Mouse (Mus musculus): ENCODE results near the gene Mrpl1. TPM values are rescaled to one million over a fixed set of nuclear protein-coding genes. Genes with fewer than 3 reads are reported as not detected.

The Mrpl1 gene
- total RNA-seq, 2 experiments from 2014 or later = 15.8 to 17.3 TPM

DNA sequence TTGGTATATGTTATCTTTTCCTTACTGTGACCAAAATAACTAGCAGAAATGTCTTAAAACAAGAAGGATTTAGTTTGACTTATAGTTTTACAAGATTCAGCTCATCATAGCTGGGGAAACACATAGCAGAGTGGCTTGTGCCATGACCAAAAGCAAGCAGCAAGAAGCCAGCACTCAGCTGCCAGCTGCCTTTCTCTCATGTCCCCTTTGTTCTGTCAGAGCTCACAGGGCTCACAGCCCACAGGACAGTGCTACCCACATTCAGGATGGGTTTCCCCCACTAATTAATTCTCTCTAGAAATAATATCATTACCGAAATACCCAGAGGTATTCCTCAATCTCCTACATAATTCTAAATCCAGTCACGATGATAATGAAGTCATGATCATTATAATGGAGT, 1.8 kb upstream of the Mrpl1 start:
- no peak for DNase-seq

DNA sequence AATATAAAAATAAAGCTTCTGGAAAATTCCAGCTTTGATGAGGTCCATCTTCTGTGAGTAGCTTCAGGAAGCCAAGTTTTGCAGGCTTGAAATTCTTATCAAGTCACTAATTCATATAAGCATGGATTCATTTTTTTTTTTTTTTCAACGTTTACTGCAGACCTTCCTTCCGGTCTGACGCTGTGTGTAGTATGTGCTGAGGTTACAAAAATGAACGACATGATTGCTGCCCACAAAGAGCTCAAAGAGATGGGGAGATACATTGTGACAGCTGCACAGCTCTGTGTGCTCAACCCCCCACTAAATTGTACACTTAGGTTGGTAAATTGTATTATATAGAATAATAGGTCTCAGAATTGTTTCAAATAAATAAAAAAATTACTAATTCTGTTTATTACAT, 750 bp upstream of the Mrpl1 start:
- no peak for DNase-seq

DNA sequence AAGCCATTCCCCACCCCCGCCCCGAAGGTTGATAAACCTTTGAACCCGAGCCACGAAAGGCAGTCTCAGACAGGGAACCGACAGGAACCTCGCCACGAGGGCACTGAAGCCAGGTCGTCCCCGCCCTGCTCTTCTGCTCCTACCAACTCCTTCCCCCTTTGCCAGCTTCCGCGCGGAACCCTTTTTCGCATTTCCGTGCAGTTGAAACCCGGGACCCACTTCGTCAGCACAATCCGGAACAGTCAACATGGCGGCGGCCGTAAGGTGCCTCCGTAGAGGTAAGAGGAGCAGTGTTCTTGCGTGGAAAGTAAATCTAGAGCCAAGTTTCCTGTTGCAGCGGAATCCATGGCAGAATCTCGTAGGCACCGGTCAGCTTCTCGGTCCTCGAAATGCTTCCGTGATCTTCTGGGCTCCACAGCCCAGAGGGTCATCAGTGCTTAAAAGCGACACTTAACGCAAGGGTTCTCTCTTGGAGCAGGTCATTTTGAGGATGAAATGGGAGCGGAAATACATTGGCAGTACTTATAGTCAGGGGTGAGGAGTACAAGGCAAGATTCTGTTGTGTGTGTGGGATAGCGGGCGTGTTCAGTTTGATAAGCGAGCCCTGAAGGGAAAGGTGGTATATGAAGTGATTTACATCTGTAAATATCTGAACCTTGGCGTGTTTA, 757 bp downstream of the Mrpl1 start:
- DNase-seq = peak; percentile 90 to 91

DNA sequence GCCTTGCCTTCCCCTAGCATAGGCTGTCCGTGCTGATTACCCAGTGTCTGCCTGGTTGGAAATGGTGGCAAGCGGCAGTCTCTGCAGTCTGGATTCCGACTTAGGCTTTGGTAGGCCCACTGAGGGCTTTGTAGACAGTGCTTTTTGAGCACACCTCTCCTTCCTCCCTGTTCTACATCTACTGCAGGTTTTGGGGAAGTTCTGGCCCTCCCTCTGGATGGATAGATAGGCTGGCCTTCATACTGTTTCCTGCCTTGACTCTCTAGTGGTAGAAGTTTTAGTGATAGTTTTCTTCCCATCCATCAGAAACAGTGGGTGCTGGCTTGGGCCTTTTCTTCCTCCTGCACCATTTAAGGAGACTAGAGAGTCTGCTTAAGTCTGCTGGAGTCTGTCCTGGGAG, 9.4 kb downstream of the Mrpl1 start:
- no peak for DNase-seq

DNA sequence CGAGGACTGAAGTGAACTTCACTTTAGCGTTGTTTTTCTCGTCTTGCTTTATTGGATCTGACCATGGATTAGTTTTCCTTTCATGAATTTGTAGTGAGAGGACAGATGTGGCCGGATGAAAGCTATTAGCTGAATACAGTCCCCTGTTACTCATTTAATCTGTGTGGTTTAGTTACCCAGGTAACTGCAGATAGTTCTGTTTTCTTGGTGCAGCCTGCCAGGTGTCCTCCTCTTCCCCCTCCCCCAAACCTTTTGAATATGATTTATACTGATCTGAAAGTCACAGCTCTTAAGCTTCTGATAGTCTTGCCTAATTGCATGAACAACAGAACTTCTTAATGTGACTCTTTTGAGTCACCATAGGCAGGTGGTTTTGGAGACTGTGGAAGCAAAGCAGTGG, 10.2 kb downstream of the Mrpl1 start:
- DNase-seq = no peak

DNA sequence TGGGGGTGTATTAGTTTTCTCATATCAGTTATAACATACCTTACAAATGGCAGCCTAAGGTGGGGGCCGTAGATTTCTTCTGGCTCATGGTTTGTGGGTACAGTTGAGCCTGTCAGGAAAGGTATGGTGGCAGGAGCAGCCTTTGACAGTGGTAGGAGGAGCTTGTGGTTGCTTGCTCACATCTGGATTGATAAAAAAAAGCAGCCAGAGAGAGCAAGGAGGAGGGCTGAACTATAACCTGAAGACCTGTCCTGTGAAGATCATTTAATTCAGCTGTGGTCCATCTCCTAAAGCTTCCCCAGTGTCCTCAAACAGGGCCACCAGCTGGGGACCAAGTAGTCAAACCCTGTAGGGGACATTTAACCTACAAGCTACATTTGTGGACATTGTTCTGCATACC, 12.0 kb downstream of the Mrpl1 start:
- no peak for DNase-seq

DNA sequence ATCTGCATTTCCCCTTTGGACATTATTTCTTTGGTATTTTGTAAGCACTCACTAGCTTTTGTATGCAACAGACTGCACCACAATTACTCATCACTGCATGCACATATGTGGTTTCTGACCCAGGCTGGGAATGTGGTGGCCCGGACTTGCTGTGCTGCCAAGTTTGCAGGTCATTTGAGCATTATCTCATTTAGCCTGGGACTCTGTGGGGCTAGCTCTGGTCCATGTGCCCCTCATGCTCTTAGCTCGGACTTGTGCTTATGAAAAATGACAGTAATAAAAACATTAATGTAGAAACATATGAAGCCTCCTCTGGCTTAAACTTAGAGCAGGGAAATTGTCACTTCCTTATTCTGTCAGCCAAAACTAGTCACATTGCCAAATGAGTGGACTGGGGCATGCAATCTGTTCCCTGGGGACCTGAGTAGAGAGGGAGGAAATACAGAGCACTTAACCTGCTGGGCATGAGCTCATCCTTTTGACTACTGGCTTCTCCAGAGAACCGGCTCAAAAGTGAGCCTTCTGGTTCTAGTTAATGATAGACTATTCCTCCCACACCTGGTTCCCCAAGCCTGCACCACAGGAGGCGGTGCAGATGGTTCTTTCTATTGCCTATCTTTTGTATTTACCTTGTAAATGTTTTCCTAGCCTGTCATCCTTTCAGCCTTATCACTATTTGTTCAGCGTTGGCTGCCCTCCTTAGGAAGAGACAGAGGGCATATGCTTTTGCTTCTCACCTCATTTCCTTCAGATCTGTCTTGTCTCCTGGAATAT, 12.7 kb downstream of the Mrpl1 start:
- DNase-seq = peak in 1 of 2 experiments; percentile 14

DNA sequence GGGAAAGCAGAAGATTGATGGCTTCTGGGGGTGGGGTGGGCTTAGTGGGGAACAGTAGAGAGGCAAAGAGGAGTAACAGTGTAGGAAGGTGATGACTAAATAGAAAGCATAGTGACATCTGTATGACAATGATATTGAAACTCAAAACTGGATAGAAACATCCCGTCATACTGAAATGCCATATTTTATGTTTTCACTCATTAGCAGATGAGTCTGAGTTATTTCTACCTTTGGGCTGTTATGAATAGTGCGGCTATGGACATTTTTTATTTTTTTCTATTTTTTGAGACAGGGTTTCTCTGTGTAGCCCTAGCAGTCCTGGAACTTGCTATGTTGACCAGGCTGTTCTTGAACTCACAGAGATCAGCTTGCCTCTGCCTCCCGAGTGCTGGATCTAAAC, 13.7 kb downstream of the Mrpl1 start:
- DNase-seq = no peak

DNA sequence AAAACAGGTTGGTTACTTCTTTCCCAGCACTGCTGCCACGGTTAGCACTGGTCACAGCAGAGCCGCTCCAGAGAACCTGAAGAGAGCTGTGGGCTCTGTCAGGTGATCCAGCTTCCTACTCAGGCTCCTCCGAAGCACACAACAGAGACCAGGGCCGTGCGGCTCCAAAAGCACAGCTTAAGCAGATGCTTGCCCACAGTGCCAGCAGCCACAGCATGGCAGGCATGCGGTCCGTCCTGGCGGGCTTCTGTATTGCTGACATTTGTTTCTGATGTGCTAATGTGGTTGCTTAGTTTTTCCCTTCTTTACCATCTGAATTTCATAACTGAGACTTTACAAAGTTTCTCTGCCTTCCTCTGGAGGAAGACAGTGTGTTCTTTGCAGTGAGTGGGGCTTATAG, 17.2 kb downstream of the Mrpl1 start:
- no peak for DNase-seq

DNA sequence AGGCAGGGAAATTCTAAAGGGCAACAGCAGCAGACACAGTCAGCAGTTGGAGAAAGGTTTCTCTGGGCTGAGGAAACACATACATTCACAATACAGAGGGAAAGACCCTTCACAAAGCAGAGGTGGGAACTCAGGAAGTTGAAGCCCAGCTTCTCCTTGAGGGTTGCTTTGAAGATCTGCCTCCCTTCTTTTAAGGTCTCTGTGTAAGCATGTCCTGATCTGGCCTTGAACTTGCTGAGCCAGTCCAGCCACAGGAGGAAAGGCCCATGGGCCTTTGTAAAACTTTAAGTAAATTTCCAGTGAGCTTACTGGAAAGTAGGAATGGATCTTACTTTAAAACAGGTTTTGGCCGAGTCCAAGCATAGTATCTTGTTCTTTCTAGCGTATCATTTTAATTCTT, 19.7 kb downstream of the Mrpl1 start:
- no peak for DNase-seq

DNA sequence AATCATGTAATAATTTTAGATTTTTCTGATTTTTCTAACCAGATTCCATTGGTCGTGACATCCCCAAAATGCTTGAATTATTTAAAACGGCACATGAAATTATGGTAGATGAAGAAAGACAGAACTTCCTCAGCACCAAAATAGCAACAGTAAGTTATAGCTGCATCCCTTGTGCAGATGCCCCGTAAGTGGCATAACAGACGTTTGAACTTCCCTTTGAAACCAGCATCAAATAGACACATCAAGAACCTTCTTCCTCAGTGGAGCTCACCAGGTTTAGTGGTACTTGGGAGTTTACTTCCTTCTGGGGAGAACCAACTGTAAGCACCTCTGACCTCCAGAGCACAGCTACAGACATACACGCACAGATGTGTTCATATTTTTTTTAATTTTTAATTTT, 29.5 kb downstream of the Mrpl1 start:
- no peak for DNase-seq

DNA sequence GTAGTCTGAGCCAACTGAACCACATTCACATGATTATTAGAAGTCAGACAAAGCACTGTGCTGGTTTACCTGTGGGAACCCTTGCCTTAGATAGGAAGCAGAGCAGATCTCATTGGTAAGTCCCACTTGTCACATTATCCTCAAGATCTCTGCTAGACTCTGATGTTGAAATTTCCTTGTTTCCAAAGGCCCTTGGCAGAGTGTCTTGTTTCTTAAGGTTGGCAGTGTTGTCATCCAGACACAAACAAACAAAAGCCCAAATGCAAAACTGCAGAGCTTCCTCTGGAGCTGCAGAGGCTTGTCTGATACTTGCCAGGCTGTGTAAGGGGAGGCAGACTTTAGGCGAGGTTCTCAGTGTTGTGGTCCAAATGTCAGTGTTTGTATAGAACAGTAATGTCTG, 31.6 kb downstream of the Mrpl1 start:
- DNase-seq = no peak

DNA sequence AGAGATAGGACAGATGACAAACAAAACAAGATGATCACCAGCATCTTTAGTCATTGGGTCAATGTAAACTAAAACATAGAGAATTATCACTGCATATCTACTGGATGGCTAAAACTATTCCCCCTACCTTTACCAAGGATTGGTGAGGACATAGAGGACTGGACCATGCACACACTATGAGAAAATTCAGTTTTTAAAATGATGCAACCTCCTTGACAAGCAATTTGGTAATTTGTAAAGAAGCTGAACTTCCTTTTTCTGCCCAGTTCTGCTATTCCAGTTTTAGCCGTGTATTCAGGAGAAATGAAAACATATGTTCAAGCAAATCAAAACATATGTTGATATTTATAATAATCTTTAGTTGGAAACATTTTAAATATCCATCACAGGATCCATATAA, 35.2 kb downstream of the Mrpl1 start:
- DNase-seq = no peak

DNA sequence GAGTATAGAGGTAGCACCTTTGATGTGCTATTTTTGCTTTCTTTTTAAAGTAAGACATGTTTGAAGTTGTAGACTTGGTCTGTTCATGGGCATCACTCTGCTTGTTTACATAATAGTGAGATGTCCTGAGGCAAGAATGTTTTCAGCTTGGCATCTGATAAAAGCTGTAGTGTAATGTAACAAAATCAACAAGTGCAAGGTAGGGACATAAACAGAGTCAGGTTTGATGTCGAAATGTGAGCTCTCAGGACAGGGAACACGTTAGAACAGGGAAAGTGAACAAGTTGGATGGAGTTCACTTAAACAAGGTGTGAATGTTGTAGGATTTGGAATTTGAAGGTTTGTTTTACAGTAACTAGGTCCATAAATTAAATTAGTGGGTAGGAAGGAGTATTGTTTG, 44.7 kb downstream of the Mrpl1 start:
- no peak for DNase-seq

DNA sequence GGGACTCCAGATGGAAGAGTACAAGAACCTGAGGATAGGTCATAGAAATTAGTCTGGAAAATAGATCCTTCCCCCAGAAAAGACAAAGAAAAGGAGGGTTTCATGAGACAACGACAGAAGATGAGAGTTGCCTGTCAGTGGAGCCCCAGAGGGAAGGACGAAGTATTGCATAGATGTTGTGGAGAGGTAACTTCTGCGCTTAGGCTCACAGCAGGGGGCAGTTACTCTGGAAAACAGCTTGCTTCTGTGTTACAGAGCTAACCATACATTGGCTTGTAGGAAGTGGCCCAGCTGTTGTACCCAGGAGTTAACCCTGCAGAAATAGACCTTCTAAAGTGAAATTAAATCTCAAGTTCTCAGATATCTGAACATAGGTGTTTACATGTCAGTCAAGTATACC, 45.9 kb downstream of the Mrpl1 start:
- no peak for DNase-seq

DNA sequence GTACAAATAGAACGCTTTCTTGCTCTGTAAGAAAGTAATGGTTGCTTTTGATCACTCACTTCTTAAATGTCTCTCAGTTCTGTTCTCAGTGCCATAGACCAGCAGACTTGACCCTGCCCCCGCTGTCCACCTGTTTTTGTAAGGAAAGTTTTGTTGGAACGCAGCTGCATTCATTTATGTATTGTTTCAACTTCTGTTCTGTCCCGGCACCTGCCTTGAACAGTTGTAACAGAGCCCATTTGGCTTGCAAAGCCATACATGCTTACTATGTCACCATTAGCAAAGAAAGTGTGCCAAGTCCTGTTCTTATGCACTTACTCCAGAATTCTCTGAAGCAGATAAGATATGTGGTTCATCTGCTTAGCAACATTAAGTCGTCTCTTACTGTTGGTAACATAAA, 48.9 kb downstream of the Mrpl1 start:
- DNase-seq = no peak

DNA sequence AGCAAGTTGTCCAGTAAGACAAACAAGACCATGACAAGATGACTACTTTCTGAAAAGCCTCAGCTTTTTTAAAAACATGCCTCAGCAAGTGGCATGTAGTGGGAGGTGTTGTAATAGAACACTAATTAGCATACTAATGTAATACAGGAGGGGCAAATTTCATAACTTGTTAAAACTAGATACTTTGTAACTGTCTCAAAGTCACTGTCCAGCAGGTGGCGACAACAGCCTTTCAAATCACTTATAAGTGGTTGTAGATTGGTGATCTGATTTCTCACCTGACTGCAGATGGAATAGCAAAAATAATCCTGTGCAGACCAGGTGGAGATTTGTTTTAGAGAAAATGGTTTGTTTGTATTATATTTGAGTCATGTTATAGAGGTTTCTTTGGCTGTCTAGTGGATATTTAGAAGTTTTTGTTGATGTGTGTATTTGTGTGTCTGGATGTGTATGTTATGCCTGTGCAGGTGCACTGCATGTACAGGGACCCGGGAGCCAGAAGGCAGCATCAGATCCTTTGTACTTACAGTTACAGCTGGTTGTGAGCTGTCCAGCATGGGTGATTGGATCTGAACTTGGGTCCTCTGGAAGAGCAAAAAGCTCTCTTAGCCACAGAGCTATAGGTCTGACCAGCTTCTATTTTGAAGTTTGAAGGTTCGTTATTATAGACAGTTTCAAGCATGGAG, 57.9 kb downstream of the Mrpl1 start:
- DNase-seq = peak; percentile 25 to 44

DNA sequence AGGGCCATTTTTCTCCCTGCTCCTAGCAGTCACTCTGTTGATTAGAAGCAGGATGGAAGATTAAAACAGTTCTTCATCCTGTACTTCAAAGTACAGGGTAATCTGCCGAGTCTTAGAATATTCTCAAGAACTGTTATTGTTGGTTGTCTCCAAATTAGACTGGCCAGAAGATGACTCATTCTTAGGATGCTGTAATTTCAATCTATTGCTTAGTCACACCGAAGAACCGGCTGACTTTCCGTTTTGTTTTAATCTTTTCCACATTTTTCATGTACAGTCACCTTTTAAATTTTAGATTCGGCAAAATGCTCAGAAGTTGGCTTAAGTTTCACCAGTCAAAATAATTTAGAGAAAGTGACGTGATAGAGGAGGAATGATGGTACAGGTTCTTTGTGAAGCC, 61.8 kb downstream of the Mrpl1 start:
- no peak for DNase-seq

DNA sequence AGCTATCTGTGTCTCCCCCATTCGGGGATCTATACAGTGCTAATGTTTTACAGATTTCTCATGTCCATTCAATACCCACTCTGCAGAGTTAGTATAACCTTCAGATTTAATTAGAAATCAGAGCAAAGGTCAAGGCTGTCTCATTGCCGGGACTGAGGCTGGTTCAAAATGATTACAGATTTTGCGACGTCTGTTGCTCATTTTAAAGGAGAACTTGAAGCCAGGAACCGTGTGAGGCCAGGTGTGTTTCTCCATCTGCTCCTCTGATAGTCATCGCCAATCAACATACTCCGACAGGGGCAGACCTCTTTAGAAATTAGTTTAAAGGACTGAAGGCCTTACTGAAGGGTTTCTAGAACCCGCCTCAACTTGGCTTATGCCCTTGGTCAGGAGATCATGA, 96.5 kb downstream of the Mrpl1 start:
- DNase-seq = no peak

DNA sequence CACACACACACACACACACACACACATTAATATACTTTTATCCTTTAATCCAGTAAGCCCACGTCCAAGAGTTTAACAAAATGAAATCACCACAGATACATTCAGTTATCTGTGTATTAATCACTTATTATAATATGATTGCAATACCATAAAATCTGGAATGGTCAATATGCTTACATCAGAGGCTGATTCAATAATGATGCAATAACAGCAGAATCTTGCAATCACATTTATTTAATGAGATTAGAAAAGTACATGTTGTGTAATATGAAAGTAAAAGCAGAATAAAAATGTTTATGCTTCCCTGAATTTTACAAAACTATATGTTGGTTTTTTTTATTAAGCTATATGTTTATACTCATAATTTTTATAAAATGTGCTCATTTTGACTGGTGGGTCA, 97.0 kb downstream of the Mrpl1 start:
- no peak for DNase-seq

DNA sequence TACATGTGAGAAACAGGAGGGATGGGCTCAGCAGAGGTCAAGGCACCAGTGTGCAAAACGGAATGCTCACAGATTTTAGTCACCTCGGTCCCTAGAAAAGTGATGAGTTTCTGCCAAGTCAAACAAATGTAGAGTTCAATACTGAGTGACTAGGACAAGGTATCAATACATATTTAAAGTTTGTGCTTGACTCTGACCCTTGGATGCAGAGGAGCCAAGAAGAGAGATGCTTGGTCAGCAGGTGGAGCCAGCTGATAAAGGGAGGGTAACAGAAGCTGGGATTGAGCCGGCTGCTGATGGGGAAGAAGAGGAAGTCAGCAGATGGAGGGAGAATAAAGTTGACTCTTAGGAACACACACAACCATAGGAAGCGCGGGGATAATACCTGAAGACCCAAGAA, 97.5 kb downstream of the Mrpl1 start:
- no peak for DNase-seq

DNA sequence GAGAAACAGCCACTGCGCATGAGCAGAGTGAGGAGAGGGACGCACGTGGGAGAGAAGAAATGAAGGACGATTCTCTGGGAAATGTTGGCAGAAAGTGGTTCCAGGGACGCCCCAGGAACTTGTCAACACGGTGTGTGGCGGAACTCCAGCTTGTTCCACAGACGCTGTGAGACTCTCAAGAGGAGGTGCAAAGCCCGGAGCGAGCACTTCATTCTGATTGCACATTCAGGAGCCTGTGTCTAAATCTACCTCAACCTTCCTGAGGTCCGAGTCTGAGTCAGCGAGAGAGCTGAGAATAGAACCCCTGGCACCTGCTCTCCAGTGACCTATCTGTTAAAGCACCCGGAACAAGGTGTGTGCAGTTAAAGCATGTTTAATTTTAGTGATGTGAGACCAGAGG, 98.8 kb downstream of the Mrpl1 start:
- no peak for DNase-seq

DNA sequence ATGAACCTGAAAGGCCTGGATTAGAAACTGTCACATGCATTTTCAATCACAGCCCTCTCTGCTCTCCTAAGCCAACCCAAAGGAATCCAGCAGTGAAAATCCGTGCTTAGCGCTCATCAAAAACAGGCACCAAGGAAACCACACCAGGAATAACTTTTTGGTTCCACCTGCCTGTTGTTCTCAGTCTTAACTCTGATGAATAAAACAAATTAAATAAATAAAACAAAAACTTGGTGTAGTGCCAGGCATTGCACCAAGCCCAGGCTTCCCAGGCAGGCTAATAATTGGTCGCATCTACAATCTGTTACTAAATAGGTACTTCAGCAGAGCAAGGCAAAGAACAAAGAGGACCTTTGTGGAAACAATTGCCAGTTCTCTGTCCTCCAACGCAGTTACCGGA, 99.4 kb downstream of the Mrpl1 start:
- no peak for DNase-seq

DNA sequence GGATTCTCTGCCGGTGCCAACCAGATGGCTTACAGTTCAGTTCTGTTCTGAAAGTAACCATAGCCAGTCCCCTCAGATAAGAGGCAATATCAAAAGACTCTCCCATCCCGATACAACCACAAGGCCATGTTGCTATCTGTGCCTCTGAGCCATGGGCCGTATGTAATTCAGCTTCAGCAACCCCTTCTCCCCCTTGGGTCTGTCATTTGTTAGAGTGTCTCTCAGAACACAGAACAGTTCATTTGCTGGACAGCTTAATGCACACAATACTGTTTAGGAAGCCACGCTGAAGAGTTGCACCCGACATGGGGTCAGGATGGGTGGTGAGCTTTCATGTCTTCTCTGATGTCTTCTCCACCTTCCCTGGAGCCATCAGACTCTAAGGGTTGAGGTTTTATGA, 100.3 kb downstream of the Mrpl1 start:
- DNase-seq = no peak
